Mouse (Mus musculus): ENCODE measurements around the gene Eef1a1.
A peak's percentile ranks its signal among the peaks of the same experiment; 100 is the strongest.

Gene Eef1a1

DNA sequence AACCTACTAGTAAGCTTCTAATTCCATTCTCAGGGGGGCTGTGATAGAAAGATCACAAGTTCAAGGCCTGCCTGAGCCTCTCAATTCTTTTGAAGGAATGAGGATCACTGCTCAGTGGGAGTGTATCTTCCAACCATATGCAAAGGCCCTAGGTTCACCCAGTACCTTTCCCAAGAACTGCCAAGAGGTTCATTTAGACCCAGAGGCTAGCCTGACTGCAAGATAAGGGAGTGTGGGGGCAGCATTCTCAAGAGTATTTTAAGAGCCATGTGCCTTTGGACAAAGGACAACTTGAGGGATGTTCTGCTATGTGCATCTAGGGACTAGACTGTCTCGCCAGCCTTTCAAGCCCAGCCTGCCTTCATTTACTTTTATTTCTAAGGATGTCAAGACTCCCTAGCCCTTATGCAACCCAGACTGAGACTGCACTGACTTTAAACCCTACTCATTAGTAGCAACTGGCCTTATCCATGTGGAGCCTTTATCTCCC lies 12.4 kb downstream of the Eef1a1 start:
- DNase-seq (ENCODE audit: low spot score in 2 of 2), result no peak

GRCm38 (mm10) chr9:78475873-78476272 lies 13.1 kb downstream of the Eef1a1 start:
- no peak for DNase-seq (ENCODE audit: low spot score in 2 of 2)

DNA sequence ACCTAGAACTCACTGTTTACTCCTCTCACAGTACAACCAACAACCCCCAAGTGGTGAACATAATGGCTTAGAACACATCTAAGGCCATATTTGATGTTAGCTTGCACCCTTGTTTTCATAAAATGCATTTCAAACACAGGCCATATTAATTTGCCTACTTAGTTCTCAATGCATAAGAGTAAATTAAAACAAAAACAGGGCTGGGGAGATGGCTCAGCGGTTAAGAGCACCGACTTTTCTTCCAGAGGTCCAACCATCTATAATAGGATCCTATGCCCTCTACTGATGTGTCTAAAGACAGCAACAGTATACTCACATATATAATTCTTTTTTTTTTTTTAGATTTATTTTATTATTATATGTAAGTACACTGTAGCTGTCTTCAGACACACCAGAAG lies 13.6 kb downstream of the Eef1a1 start:
- no peak for DNase-seq (ENCODE audit: low spot score in 2 of 2)

DNA sequence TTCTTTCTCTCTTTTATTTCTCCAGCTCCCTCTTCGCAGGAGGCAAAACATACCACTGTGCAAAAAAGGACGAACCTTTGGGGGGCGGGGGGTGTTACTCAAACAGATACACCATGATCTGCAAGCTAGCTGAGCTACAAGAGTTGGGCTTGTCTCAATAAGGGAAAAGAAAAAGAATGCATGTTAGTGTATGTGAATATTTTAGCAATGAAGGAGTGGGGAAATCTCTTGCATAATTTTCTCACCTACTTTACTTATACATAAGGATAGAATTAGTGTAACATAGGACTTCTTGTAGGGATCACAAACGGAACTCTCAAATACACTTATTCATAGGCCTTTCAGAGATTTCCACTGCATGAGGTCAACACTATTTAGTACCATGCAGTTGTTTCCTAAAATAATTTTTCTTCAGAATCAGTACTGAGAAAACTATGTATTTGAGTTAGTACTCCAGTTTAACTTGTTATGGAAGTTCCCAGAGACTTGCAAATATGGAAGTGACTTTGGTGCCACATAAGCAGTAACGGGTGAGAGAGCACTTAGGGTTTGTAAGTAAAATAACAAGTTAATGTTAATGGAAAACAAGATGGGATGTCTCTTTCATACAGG lies 14.1 kb downstream of the Eef1a1 start:
- no peak for DNase-seq (ENCODE audit: low spot score in 2 of 2)

DNA sequence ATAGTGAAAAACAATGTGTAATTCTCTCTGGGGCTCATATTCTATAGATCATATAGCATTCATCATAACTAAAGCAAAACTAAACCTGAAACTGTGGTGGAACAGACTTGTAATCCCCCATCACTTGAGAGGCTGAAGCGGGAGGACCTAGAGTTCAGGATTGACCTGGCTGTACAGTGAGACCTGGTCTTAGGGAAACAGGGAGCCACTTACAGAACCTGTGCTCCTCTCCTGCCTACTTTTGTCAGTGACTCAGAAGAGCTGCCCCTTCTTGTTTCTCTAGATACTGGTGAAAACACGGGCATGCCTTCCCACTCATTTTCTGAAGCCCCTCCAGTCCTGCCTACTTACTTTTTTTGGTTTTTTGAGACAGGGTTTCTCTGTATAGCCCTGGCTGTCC lies 14.7 kb downstream of the Eef1a1 start:
- no peak for DNase-seq (ENCODE audit: low spot score in 2 of 2)

- DNase-seq (ENCODE audit: low spot score in 2 of 2), result no peak
These were observed 15.4 kb downstream of the Eef1a1 start for GRCm38 (mm10) chr9:78473588-78473987.

DNA sequence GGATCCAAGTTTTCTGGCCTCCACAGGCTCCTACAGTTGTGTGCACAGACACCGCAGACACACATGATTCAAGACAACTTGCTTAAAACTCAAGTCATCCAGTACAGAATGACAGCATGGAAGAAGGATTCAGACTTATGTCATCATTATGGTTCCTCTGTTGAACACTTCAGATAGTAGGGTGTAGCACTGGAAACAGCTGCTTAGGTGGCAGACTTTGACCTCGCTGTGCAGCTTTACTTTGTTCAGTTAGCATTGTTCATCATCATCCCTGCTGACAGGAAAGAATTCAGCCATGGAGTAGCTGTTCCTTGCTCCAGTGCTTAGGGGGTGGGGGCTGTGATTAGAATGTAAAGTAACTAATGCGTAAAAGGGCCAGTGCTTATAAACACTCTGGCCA lies 23.2 kb downstream of the Eef1a1 start:
- no peak for DNase-seq (ENCODE audit: low spot score in 2 of 2)

GRCm38 (mm10) chr9:78463337-78463736 lies 25.6 kb downstream of the Eef1a1 start:
- no peak for DNase-seq (ENCODE audit: low spot score in 2 of 2)

DNA sequence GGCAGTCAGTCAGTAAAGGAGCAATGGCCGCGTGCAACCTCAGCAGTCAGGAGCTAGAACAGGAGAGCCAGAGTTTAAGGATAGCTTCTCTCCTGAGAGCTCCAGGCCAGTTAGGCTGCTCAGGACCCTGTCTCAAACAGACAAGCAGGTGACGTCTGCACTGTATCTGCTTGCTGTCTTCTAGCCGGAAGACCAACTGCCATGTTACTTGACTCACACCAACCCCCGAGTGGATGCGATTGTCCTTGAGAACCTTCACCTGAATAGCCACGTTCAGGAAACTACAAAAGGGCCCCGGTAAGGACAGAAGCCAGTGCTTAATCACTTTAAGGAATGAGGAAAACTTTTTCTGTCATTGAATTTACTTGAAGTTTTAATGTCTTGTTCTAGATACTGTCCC lies 31.9 kb downstream of the Eef1a1 start:
- DNase-seq (ENCODE audit: low spot score in 2 of 2), result no peak

DNA sequence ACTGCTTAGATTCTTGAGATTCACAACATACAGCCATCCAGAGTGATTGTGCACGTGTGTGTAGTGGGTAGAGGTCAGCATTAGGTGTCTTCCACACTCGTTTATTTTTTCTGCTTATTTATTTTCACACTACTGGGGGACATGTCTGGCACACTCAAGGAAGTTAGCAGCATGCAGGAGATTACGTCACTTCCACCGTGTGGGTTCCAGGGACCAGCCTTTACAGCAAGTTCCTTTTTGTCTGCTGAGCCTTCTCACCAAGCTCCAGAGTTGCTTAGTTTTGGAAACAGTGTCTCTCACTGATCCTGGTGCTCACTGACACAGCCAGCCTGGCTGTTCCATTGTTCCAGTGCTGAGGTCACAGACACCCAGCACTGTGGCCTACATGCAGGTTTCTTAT lies 37.6 kb downstream of the Eef1a1 start:
- DNase-seq (ENCODE audit: low spot score in 2 of 2), result no peak

GRCm38 (mm10) chr9:78450404-78450803 lies 38.5 kb downstream of the Eef1a1 start:
- no peak for DNase-seq (ENCODE audit: low spot score in 2 of 2)

- DNase-seq (ENCODE audit: low spot score in 2 of 2), result peak; percentile 82 to 85
These were observed 40.7 kb downstream of the Eef1a1 start, which contains the start of the genes Mto1 and Gm17324 for GRCm38 (mm10) chr9:78447973-78448873. TSS of gene Mto1 (plus strand) at chr9:78448208. TSS of gene Gm17324 (minus strand) at chr9:78448786.

DNA sequence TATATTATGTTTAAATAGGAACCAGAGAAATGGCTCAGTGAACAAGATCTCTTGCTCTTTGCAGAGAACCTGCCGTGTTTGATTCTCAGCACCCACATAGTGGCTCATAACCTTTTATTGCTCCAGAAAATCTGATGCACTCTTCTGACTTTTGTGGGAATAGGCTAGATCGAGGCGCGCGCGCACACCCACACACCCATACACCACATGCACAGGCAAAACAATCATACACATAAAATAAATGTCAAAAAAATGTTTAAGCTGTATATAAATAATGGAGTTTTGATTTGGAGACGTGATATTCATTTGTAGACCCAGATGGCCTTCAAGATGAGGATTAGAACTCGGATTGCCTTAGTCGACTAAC lies 41.4 kb downstream of the Eef1a1 start:
- no peak for DNase-seq (ENCODE audit: low spot score in 2 of 2)

GRCm38 (mm10) chr9:78442579-78443392 lies 46.2 kb downstream of the Eef1a1 start, which contains the start of gene Cgas:
TSS of gene Cgas (minus strand) at chr9:78443237.
- DNase-seq (ENCODE audit: low spot score in 2 of 2), result peak in 1 of 2 experiments; percentile 35

DNA sequence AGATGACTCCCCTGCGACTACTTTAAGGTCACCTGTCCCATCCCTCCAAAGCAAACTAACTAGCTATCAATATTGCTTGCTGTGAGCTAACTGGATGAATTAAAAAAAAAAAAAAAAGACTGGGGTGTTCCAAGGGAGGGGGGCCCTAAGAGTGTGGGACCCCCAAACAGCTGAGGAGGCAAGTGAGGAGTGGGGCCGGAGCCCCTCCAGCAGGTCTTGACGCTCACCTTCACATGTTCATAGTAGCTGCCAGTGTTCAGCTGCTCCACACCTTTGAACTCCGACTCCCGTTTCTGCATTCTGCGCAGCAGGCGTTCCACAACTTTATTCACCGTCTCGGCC lies 46.7 kb downstream of the Eef1a1 start:
- no peak for DNase-seq (ENCODE audit: low spot score in 2 of 2)

- DNase-seq (ENCODE audit: low spot score in 2 of 2), result no peak
These were observed 49.5 kb downstream of the Eef1a1 start for GRCm38 (mm10) chr9:78439426-78439825.

GRCm38 (mm10) chr9:78432471-78432870 lies 56.5 kb downstream of the Eef1a1 start:
- DNase-seq (ENCODE audit: low spot score in 2 of 2), result no peak

GRCm38 (mm10) chr9:78430486-78430885 lies 58.5 kb downstream of the Eef1a1 start:
- DNase-seq (ENCODE audit: low spot score in 2 of 2), result peak in 1 of 2 experiments; percentile 50

GRCm38 (mm10) chr9:78429551-78429950 lies 59.4 kb downstream of the Eef1a1 start:
- DNase-seq (ENCODE audit: low spot score in 2 of 2), result no peak

DNA sequence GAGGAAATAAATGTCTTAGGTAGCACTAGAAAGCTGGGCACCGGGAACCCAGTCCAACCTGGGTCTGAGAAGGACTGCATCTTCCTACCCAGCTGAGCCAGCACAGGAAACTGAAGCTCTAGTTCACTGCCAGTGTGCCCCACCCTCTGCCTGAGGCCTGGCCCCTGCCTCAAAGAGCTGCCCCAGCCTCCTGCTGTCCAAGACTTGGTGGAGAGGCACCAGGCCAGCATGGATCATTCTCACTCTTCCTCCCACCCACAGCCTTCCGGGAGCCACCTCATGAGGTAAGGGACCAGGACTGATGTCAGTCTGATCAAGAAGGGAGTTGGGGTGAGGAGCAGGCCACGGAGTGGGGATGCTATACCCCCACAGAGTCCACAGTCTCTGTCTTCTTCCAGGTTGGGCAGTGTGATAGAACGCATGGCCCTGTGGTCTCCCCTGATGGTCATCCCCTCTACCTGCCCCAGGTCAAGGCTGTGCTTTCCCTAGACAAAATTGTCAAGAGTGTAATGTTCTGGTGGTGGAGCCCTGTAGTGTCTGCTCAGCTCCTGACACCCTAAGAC lies 60.0 kb downstream of the Eef1a1 start:
- peak in 1 of 2 experiments; percentile 3 for DNase-seq (ENCODE audit: low spot score in 2 of 2)

Measured in spleen, postnatal 14 days (tissue).